ENCODE assay signal across 14 mouse cellular contexts in the genomic region with DNA sequence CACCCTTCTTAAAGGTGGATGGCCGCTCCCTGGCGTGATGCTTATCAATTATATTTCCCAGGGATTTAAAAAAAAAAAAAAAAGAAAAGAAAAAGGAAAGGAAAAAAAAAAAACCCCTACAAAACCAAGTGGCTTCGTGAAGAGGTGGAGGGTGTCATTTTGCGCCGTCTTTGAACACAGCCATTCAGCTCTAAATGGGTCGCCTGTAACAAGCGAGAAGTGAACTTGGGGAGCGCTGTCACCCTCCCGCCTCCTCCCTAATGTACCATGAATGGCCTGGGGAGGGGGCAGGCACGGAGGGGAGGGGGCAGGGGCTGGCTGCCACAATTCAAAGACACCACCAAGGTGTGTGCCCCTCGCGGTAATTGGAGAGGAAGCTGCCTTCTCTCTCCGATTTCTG.
A peak's percentile ranks its signal among the peaks of the same experiment; 100 is the strongest.
DNase-seq lines count a peak whose midpoint lies in the region; ATAC-seq and TF ChIP-seq lines count a peak whose summit lies in the region.
"Had no signal": no experiment of that assay in that cellular context is flagged by ENCODE, and none has a peak within 500 bp of the region (broad histone marks: within the 10 kb centered on the region; RNA-seq: fewer than 3 reads in every experiment).

No protein-coding gene starts in this region.

- H3K9me3 ChIP-seq in lung, postnatal 0 days (ENCODE audit: low read length), result no peaks in the 10 kb centered on the region
- no peaks in the 10 kb centered on the region for H3K9me3 ChIP-seq in hindbrain, embryonic 11.5 days (ENCODE audit: control insufficient read depth, low read length)
- H3K9me3 ChIP-seq in midbrain, embryonic 12.5 days, result no peaks in the 10 kb centered on the region
- H3K9me3 ChIP-seq: liver, embryonic 15.5 days had no signal

- TF ChIP-seq CTCF in lung, postnatal 0 days (IDR thresholded peaks at IDR 0.05), result no peak

- peak overlapping the region; percentile 25 for H3K4me2 ChIP-seq in lung, postnatal 0 days (replicated peaks; ENCODE audit: low read depth, low read length)
- peak overlapping the region; percentile 28 for H3K4me2 ChIP-seq in hindbrain, embryonic 11.5 days (replicated peaks; ENCODE audit: low read depth, low read length)
- H3K4me2 ChIP-seq in midbrain, embryonic 12.5 days (replicated peaks), result peak overlapping the region; percentile 40
- H3K4me2 ChIP-seq: liver, embryonic 15.5 days had no signal

- H3K9ac ChIP-seq in lung, postnatal 0 days (replicated peaks; ENCODE audit: low read depth), result no peak overlapping the region
- no peak overlapping the region for H3K9ac ChIP-seq in hindbrain, embryonic 11.5 days (ENCODE audit: low read depth, low read length)
- no peak overlapping the region for H3K9ac ChIP-seq in midbrain, embryonic 12.5 days (replicated peaks)
- H3K9ac ChIP-seq: liver, embryonic 15.5 days had no signal

- DNase-seq in lung, postnatal 0 days (ENCODE audit: low spot score), result no peak
- DNase-seq in lung, postnatal 4 days, result no peak
- no peak for DNase-seq in hindbrain, embryonic 11.5 days (ENCODE audit: low spot score)
- DNase-seq in urinary bladder, adult 18-20 months (ENCODE audit: low spot score in 2 of 2), result no peak
- DNase-seq in left cerebral cortex, adult 8-10 months (ENCODE audit: low spot score in 2 of 2), result no peak
- DNase-seq in MN1 (ENCODE audit: low spot score), result no peak
- DNase-seq: gastrocnemius, adult 2 months; heart, postnatal 36 days; layer of hippocampus, adult 9-11 months; thymus, postnatal 14 days had no signal

- 3% methylated on average over 13 of the region's 13 CpGs for WGBS in lung, postnatal 0 days
- WGBS in hindbrain, embryonic 11.5 days, result 1% methylated on average over 13 of the region's 13 CpGs
- WGBS in midbrain, embryonic 12.5 days, result 2% methylated on average over 13 of the region's 13 CpGs

- no peaks in the 10 kb centered on the region; the same call in 1 of the 2 replicates for H3K27me3 ChIP-seq in lung, postnatal 0 days (replicated peaks; ENCODE audit: insufficient read depth, low read length)
- peaks cover 32% of the 10 kb centered on the region for H3K27me3 ChIP-seq in hindbrain, embryonic 11.5 days (ENCODE audit: control insufficient read depth, insufficient read depth, low read length)
- H3K27me3 ChIP-seq in midbrain, embryonic 12.5 days, result peaks cover 75% of the 10 kb centered on the region

- H3K36me3 ChIP-seq in lung, postnatal 0 days (ENCODE audit: insufficient read depth, low read length), result no peaks in the 10 kb centered on the region
- H3K36me3 ChIP-seq in hindbrain, embryonic 11.5 days (ENCODE audit: control insufficient read depth, insufficient read depth, low read length), result no peaks in the 10 kb centered on the region
- no peaks in the 10 kb centered on the region for H3K36me3 ChIP-seq in midbrain, embryonic 12.5 days
- H3K36me3 ChIP-seq: liver, embryonic 15.5 days had no signal

- no peak for TF ChIP-seq EP300 in lung, postnatal 0 days (IDR thresholded peaks at IDR 0.05)

- ATAC-seq in lung, postnatal 0 days, result no peak
- ATAC-seq in hindbrain, embryonic 11.5 days (ENCODE audit: low FRiP score), result no peak
- no peak for ATAC-seq in midbrain, embryonic 12.5 days (ENCODE audit: low FRiP score, low read depth)
- ATAC-seq: activated CD4-positive, CD25-positive, alpha-beta regulatory T cell, adult 4 months had no signal

- no peaks in the 10 kb centered on the region for H3K4me1 ChIP-seq in lung, postnatal 0 days (ENCODE audit: insufficient read depth, low read depth, low read length)
- H3K4me1 ChIP-seq in hindbrain, embryonic 11.5 days (replicated peaks; ENCODE audit: control insufficient read depth, insufficient read depth, low read length), result peaks cover 8% of the 10 kb centered on the region; the same call in 1 of the 2 replicates
- peaks cover 18% of the 10 kb centered on the region for H3K4me1 ChIP-seq in midbrain, embryonic 12.5 days
- H3K4me1 ChIP-seq: liver, embryonic 15.5 days had no signal

- H3K4me3 ChIP-seq in lung, postnatal 0 days (ENCODE audit: low read depth, low read length), result no peak overlapping the region
- H3K4me3 ChIP-seq in hindbrain, embryonic 11.5 days (ENCODE audit: low read depth, low read length), result no peak overlapping the region
- peak overlapping the region; percentile 6 for H3K4me3 ChIP-seq in midbrain, embryonic 12.5 days
- H3K4me3 ChIP-seq: gastrocnemius, adult 2 months; liver, embryonic 15.5 days; myocyte had no signal

- H3K27ac ChIP-seq in lung, postnatal 0 days (ENCODE audit: low read length), result no peak overlapping the region
- H3K27ac ChIP-seq in hindbrain, embryonic 11.5 days (ENCODE audit: low read depth, low read length), result no peak overlapping the region
- no peak overlapping the region for H3K27ac ChIP-seq in midbrain, embryonic 12.5 days (replicated peaks)
- H3K27ac ChIP-seq: gastrocnemius, adult 2 months; liver, embryonic 15.5 days had no signal
